ENCODE assay signal across 13 mouse cellular contexts in genomic region chr15:59876279-59876742, GRCm38 (mm10).
DNase-seq lines count a peak whose midpoint lies in the region; ATAC-seq lines count a peak whose summit lies in the region.
"Had no signal": no experiment of that assay in that cellular context is flagged by ENCODE, and none has a peak within 500 bp of the region (broad histone marks: within the 10 kb centered on the region; RNA-seq: fewer than 3 reads in every experiment).

No protein-coding gene starts in this region.

- no peak overlapping the region for H3K9ac ChIP-seq in forebrain, embryonic 14.5 days (ENCODE audit: low read length)
- H3K9ac ChIP-seq: lung, embryonic 15.5 days had no signal

- H3K9me3 ChIP-seq in forebrain, embryonic 14.5 days (replicated peaks; ENCODE audit: control insufficient read depth, low read length) = no peaks in the 10 kb centered on the region
- no peaks in the 10 kb centered on the region for H3K9me3 ChIP-seq in forebrain, embryonic 10.5 days
- H3K9me3 ChIP-seq: lung, embryonic 15.5 days had no signal

- no peak for ATAC-seq in forebrain, embryonic 14.5 days
- ATAC-seq in inflammation-experienced regulatory T-cells, adult 6 months = no peak
- ATAC-seq: activated CD4-positive, CD25-positive, alpha-beta regulatory T cell, adult 4 months had no signal

- intact Hi-C loops in left cerebral cortex, postnatal 14 days (cut with DNase I) = loop anchor here (5.0 kb wide), 1 partner anchor 1221 kb away; no protein-coding TSS in a partner anchor

- H3K4me2 ChIP-seq in forebrain, embryonic 14.5 days (ENCODE audit: low read length) = no peak overlapping the region
- H3K4me2 ChIP-seq: lung, embryonic 15.5 days had no signal

- no peaks in the 10 kb centered on the region for H3K27me3 ChIP-seq in forebrain, embryonic 14.5 days (replicated peaks; ENCODE audit: control insufficient read depth, insufficient read depth, low read length)
- H3K27me3 ChIP-seq in forebrain, embryonic 10.5 days (ENCODE audit: poor library complexity, severe bottlenecking) = no peaks in the 10 kb centered on the region
- H3K27me3 ChIP-seq: lung, embryonic 15.5 days had no signal

- DNase-seq in forebrain, embryonic 14.5 days (ENCODE audit: low spot score) = peak; percentile 74
- no peak for DNase-seq in forebrain, embryonic 10.5 days (ENCODE audit: extremely low spot score, low spot score)
- DNase-seq in left cerebral cortex, postnatal 14 days (ENCODE audit: low spot score in 2 of 2) = peak; percentile 27 to 50
- DNase-seq in left cerebral cortex, adult 9 months (ENCODE audit: low spot score in 2 of 2) = no peak
- DNase-seq in NIH3T3 (ENCODE audit: low read depth) = peak; percentile 69
- peak; percentile 56 for DNase-seq in induced T-regulatory cell, adult 2 months (ENCODE audit: low read depth)
- no peak for DNase-seq in spleen, adult 18-20 months
- DNase-seq: cerebellum, adult 11-12 months; heart, postnatal 14 days; kidney, postnatal 25 days had no signal

- H3K27ac ChIP-seq in forebrain, embryonic 14.5 days (ENCODE audit: low read depth, low read length) = no peak overlapping the region
- H3K27ac ChIP-seq in forebrain, embryonic 10.5 days = no peak overlapping the region
- H3K27ac ChIP-seq: lung, embryonic 15.5 days had no signal

- H3K36me3 ChIP-seq in forebrain, embryonic 14.5 days (ENCODE audit: control insufficient read depth, insufficient read depth, low read length) = no peaks in the 10 kb centered on the region
- no peaks in the 10 kb centered on the region for H3K36me3 ChIP-seq in forebrain, embryonic 10.5 days (replicated peaks)
- H3K36me3 ChIP-seq: lung, embryonic 15.5 days had no signal

- WGBS in forebrain, embryonic 14.5 days = 49% methylated on average over 7 of the region's 7 CpGs
- 77% methylated on average over 7 of the region's 7 CpGs for WGBS in forebrain, embryonic 10.5 days

- H3K4me1 ChIP-seq in forebrain, embryonic 14.5 days (ENCODE audit: control insufficient read depth, insufficient read depth, low read length) = no peaks in the 10 kb centered on the region
- H3K4me1 ChIP-seq in forebrain, embryonic 10.5 days = no peaks in the 10 kb centered on the region
- H3K4me1 ChIP-seq: lung, embryonic 15.5 days had no signal

- no peak overlapping the region for H3K4me3 ChIP-seq in forebrain, embryonic 14.5 days (ENCODE audit: low read depth, low read length)
- H3K4me3 ChIP-seq in forebrain, embryonic 10.5 days = no peak overlapping the region
- H3K4me3 ChIP-seq: lung, embryonic 15.5 days had no signal

Comparison
In these comparisons a context has a peak if more than half of its experiments do, and no peak if none do; other contexts are left out.
1. DNase-seq: peak in forebrain, embryonic 14.5 days (single experiment), left cerebral cortex, postnatal 14 days (2 of 2), NIH3T3 (single experiment) and induced T-regulatory cell, adult 2 months (single experiment); none in forebrain, embryonic 10.5 days (single experiment), left cerebral cortex, adult 9 months (0 of 2) and spleen, adult 18-20 months (0 of 2).